Mouse (Mus musculus): Measurements from ENCODE around the gene Zscan10. TPM values are rescaled to one million over a fixed set of nuclear protein-coding genes. Genes with fewer than 3 reads are reported as not detected.

Zscan10 gene
- total and polyA plus RNA-seq, 2 experiments from 2014 or later, result 0.21 TPM; not detected in 1

DNA sequence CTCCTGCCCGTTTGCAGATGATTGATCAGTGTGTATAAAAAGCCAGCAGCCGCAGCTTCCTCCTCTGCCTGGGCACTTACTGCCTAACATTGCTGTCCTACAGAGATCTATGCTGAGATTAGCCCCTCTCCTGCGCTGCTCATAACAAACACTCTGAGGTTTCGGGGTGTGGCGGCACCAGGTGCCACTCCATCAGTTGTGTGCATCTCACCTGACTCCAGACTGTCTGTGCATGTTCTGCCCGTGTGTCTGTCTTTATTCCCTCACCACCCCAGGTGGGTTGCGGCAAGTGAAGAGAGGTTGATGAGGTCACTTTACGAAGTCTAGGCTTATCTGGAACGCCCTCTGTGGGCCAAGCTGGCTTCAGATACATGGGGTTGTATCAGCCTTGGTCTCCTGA lies 16.4 kb downstream of the Zscan10 start:
- no peak for DNase-seq
- no peaks in the 10 kb centered on the region for H3K9me3 ChIP-seq (ENCODE audit: low read length)
- no peak for ATAC-seq
- no peak for TF ChIP-seq CTCF (IDR thresholded peaks at IDR 0.05; ENCODE audit: low read depth)
- no peak overlapping the region for H3K9ac ChIP-seq
- no peak overlapping the region for H3K4me2 ChIP-seq (ENCODE audit: low read depth)
- H3K4me3 ChIP-seq (ENCODE audit: low read depth, low read length), result no peak overlapping the region
- no peak overlapping the region for H3K27ac ChIP-seq (ENCODE audit: low read depth, low read length)
- no peaks in the 10 kb centered on the region for H3K36me3 ChIP-seq (ENCODE audit: insufficient read depth)
- no peaks in the 10 kb centered on the region for H3K27me3 ChIP-seq (ENCODE audit: insufficient read depth, low read length)
- no peaks in the 10 kb centered on the region for H3K4me1 ChIP-seq (ENCODE audit: insufficient read depth)
- 72% methylated on average over 9 of the region's 9 CpGs for WGBS

- no peak overlapping the region for H3K27ac ChIP-seq (ENCODE audit: low read depth, low read length)
- H3K36me3 ChIP-seq (ENCODE audit: insufficient read depth), result no peaks in the 10 kb centered on the region
- no peak overlapping the region for H3K4me2 ChIP-seq (ENCODE audit: low read depth)
- DNase-seq, result no peak
- no peaks in the 10 kb centered on the region for H3K9me3 ChIP-seq (ENCODE audit: low read length)
- H3K27me3 ChIP-seq (ENCODE audit: insufficient read depth, low read length), result no peaks in the 10 kb centered on the region
- no peak for ATAC-seq
- WGBS, result 88% methylated on average over 7 of the region's 7 CpGs
- H3K4me3 ChIP-seq (ENCODE audit: low read depth, low read length), result no peak overlapping the region
- TF ChIP-seq CTCF (IDR thresholded peaks at IDR 0.05; ENCODE audit: low read depth), result no peak
- H3K9ac ChIP-seq, result no peak overlapping the region
- no peaks in the 10 kb centered on the region for H3K4me1 ChIP-seq (ENCODE audit: insufficient read depth)
These were observed 19.7 kb downstream of the Zscan10 start for GRCm38 (mm10) chr17:23620351-23620750.

- DNase-seq (no peak), ATAC-seq (no peak)
- H3K4me1 ChIP-seq (ENCODE audit: insufficient read depth), result no peaks in the 10 kb centered on the region
- no peak overlapping the region for H3K27ac ChIP-seq (ENCODE audit: low read depth, low read length)
- 34% methylated on average over 7 of the region's 7 CpGs for WGBS
- no peak overlapping the region for H3K9ac ChIP-seq
- H3K36me3 ChIP-seq (ENCODE audit: insufficient read depth), result no peaks in the 10 kb centered on the region
- H3K4me3 ChIP-seq (ENCODE audit: low read depth, low read length), result no peak overlapping the region
- H3K9me3 ChIP-seq (ENCODE audit: low read length), result no peaks in the 10 kb centered on the region
- no peak overlapping the region for H3K4me2 ChIP-seq (ENCODE audit: low read depth)
- no peaks in the 10 kb centered on the region for H3K27me3 ChIP-seq (ENCODE audit: insufficient read depth, low read length)
- no peak for TF ChIP-seq CTCF (IDR thresholded peaks at IDR 0.05; ENCODE audit: low read depth)
These were observed 27.2 kb downstream of the Zscan10 start for GRCm38 (mm10) chr17:23627813-23628212.

DNA sequence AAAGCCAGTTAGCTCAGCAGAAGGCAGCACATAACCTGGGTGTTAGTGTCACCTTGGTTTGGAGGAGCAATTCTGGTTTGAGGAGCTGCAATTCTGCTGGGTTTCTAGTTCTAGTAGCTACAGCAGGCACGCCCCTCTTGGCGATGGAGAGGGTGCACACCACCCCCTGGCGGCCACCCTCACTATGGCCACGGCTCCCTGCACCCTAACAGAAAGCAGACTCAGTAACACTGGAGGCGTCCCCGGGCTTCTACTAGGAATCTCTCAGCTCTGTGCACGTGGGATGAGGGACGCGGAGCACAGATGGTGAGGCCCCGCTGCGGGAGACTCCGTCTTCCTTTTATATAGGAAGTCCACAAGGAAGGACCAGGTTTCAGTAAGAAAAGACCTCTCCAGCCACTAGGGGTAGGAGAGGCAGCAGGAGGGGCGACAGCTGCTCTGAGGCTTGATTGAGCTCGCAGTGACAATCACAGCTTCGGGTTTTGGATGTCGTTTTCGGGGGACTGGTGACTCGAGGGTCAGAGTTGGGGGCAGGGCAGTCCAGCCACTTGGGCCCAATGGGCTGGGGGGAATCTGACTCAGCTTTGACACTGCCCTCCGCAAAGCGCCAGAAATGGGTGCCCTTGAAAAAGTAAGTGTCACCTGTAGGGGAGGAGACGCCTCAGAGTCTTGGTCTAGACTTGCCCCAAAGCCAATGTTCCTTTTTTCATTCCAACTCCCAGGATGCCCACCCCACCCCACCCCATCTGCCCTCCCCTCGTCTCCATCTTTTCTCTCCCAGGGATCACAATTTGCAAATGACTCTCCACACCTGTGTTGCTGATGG lies 29.8 kb downstream of the Zscan10 start:
- H3K9me3 ChIP-seq (ENCODE audit: low read length), result no peaks in the 10 kb centered on the region
- no peaks in the 10 kb centered on the region for H3K27me3 ChIP-seq (ENCODE audit: insufficient read depth, low read length)
- WGBS, result 17% methylated on average over 22 of the region's 22 CpGs
- peak overlapping the region; percentile 18 for H3K4me3 ChIP-seq (ENCODE audit: low read depth, low read length)
- peak overlapping the region; percentile 35 for H3K9ac ChIP-seq
- TF ChIP-seq CTCF (IDR thresholded peaks at IDR 0.05; ENCODE audit: low read depth), result peak; percentile 80
- H3K4me1 ChIP-seq (ENCODE audit: insufficient read depth), result no peaks in the 10 kb centered on the region
- peak; percentile 67 for DNase-seq
- peak; percentile 96 for ATAC-seq
- no peaks in the 10 kb centered on the region for H3K36me3 ChIP-seq (ENCODE audit: insufficient read depth)
- H3K27ac ChIP-seq (ENCODE audit: low read depth, low read length), result no peak overlapping the region
- peak overlapping the region; percentile 39 for H3K4me2 ChIP-seq (ENCODE audit: low read depth)

GRCm38 (mm10) chr17:23631241-23631640 lies 30.6 kb downstream of the Zscan10 start:
- Histone ChIP-seq H3K4me1 (ENCODE audit: insufficient read depth) (no peaks in the 10 kb centered on the region), H3K27ac (ENCODE audit: low read depth, low read length) (no peak overlapping the region), H3K9me3 (ENCODE audit: low read length) (no peaks in the 10 kb centered on the region), H3K36me3 (ENCODE audit: insufficient read depth) (no peaks in the 10 kb centered on the region), H3K4me3 (ENCODE audit: low read depth, low read length) (no peak overlapping the region), H3K4me2 (ENCODE audit: low read depth) (no peak overlapping the region), H3K27me3 (ENCODE audit: insufficient read depth, low read length) (no peaks in the 10 kb centered on the region), H3K9ac (no peak overlapping the region)
- 87% methylated on average over 8 of the region's 8 CpGs for WGBS
- no peak for TF ChIP-seq CTCF (IDR thresholded peaks at IDR 0.05; ENCODE audit: low read depth)
- no peak for ATAC-seq
- no peak for DNase-seq

DNA sequence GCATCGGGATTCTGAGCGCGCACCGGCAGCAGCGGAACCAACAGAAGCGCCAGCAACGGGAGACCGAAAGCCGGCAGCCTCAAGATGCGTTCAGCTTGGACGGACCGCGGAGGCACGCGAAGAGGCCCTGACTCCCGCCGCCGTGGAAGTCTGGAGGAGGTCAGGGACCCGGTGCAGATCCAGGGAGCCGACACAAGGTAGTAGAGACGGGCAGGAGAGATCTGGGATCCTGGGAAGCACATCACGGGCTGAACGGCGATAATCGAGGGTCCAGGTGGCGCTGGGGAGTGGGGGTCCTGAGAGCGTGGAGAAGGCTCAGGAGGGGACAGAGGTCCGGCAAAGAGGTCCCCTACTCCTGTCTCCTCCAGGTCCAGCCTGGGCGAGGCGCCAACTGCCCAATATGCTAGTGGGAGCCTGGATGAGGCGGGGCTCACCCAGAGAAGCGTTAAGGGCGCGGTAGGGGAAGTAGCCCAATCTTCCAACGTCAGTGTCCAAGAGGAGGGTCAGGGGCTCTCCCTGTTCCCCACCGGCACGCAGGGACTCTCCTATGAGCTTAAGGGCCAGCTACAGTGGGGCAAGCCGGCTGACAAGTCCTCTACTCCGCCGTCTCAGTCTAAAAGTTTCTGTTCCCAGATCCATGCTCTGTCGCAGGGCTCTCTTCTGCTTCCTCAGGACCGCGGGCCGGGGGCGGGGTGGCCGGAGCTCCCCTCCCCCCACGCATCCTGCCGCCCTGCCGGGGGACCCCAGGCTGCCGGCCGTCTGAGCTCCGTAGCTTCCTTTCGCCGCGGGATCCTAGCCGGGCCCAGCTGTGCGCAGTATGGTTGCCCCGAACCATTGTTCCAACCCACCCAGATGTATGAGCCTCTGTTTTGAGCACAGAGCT lies 44.2 kb downstream of the Zscan10 start, which contains the start of gene Mmp25:
Mmp25 (minus strand) TSS at position 665 of the 883 bp plus-strand sequence.
- WGBS, result under 1% methylated on average over 58 of the region's 58 CpGs
- DNase-seq (no peak), ATAC-seq (no peak; the same call in 1 of the 2 replicates)
- no peaks in the 10 kb centered on the region for H3K4me1 ChIP-seq (ENCODE audit: insufficient read depth)
- peaks cover 14% of the 10 kb centered on the region for H3K27me3 ChIP-seq (ENCODE audit: insufficient read depth, low read length)
- peak within 1 kb of the TSS; percentile 34 for H3K4me3 ChIP-seq (ENCODE audit: low read depth, low read length)
- H3K36me3 ChIP-seq (ENCODE audit: insufficient read depth), result no peaks in the 10 kb centered on the region
- TF ChIP-seq CTCF (IDR thresholded peaks at IDR 0.05; ENCODE audit: low read depth), result no peak
- H3K9ac ChIP-seq, result peak within 1 kb of the TSS; percentile 45; the same call in 1 of the 2 replicates
- H3K9me3 ChIP-seq (ENCODE audit: low read length), result no peaks in the 10 kb centered on the region
- no peak within 1 kb of the TSS for H3K27ac ChIP-seq (ENCODE audit: low read depth, low read length)
- H3K4me2 ChIP-seq (ENCODE audit: low read depth), result peak within 1 kb of the TSS; percentile 68

Measured in forebrain, postnatal 0 days (tissue).